Mouse (Mus musculus) neural tube, embryonic 11.5 days (tissue): Measurements from ENCODE around the gene Pcyt2. TPM values are rescaled to one million over a fixed set of nuclear protein-coding genes. Genes with fewer than 3 reads are reported as not detected.

Source experiments
- ATAC-seq: fragments of 200-750 bp; cut with Nextera tagmentation; 2 replicates; pipeline ENCODE4 v1.8.0; 2017; ENCODE audit warnings: moderate number of reproducible peaks, mild to moderate bottlenecking, moderate TSS enrichment, moderate library complexity; ENCODE audit not compliant: insufficient read depth, low FRiP score, low TSS enrichment
- DNase-seq: peaks from one replicate; pipeline ENCODE4 v3.0.0-alpha.2; 2015; ENCODE audit warnings: low spot score
- H3K27ac ChIP-seq: fragments of 300-500 bp; sonication (generic); 2 replicates; pipeline ENCODE4 v1.5.1; 2014; ENCODE audit warnings: low read depth, mild to moderate bottlenecking, low read length
- H3K27me3 ChIP-seq: fragments of 300-500 bp; sonication (generic); 2 replicates; pipeline ENCODE4 v1.6.1; 2014; ENCODE audit warnings: mild to moderate bottlenecking, low read length, mixed read lengths; ENCODE audit not compliant: control insufficient read depth, insufficient read depth
- H3K36me3 ChIP-seq: fragments of 300-500 bp; sonication (generic); 2 replicates; pipeline ENCODE4 v1.6.1; 2014; ENCODE audit warnings: mild to moderate bottlenecking, low read length, moderate library complexity, mixed read lengths; ENCODE audit not compliant: control insufficient read depth, insufficient read depth
- H3K4me1 ChIP-seq: fragments of 300-500 bp; sonication (generic); 2 replicates; pipeline ENCODE4 v1.6.1; 2014; ENCODE audit warnings: low read length, mixed read lengths; ENCODE audit not compliant: control insufficient read depth, insufficient read depth
- H3K4me2 ChIP-seq: fragments of 300-500 bp; sonication (generic); 2 replicates; pipeline ENCODE4 v1.6.1; 2014; ENCODE audit warnings: low read depth, mild to moderate bottlenecking, moderate library complexity
- H3K4me3 ChIP-seq: fragments of 300-500 bp; sonication (generic); 2 replicates; pipeline ENCODE4 v1.5.1; 2014; ENCODE audit warnings: low read depth, low read length
- H3K9ac ChIP-seq: fragments of 300-500 bp; sonication (generic); 2 replicates; pipeline ENCODE4 v1.6.1; 2014; ENCODE audit warnings: mild to moderate bottlenecking, low read length
- H3K9me3 ChIP-seq: fragments of 300-500 bp; sonication (generic); 2 replicates; pipeline ENCODE4 v1.6.1; 2016; ENCODE audit warnings: low read length; ENCODE audit not compliant: control insufficient read depth
- whole genome bisulfite sequencing: fragments of 180-500 bp; shearing (Covaris S2); extraction: QIAGEN DNeasy Blood & Tissue Kit; methylation state at CpG from one replicate; pipeline ENCODE4 v1.1.7; 2014; 5-methylcytosine and 5-hydroxymethylcytosine counted together
- polyA plus RNA-seq: library from polyadenylated mRNA; unstranded; fragments of >200 nt; fragmentation: Nextera tagmentation; extraction: Ambion mirVana; gene quantifications from 2 replicates; pipeline ENCODE4 v1.2.1, GENCODE M21; 2014

The Pcyt2 gene
- 109 and 118 TPM in 2 replicates for polyA plus RNA-seq

DNA sequence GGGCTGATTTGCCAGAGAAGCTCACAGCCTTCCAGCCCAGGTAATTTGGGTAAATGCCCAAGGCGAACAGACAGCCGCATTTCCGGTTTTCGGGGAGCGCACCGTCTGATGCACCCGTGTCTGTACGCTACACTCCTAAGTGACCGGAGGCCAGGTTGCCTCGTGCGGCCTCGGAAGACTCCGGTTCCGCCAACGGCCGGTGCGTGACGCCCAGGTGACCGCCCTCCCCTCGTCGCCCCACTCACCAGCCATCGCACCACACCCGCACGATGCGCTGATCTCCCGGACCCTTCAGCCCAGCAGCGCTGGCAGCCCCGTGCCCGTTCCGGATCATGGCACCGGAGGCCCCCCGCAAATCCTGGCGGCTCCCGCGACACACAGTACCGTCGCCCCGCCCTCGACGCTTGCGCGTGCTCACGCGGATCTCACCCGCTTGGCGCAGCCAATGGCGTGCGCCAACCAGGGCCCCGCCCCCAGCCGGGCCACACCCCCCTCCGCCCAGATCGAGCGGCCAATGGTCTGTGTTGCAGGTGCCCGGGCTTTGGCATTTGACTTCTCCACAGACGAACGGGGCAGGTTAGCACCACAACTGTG lies at the start of gene Pcyt2:
Gene Pcyt2, minus strand, starts transcription at position 418 of the 594 bp plus-strand sequence.
- Histone ChIP-seq H3K36me3 (peaks cover 12% of the 10 kb centered on the region), H3K27ac (peak within 1 kb of the TSS; percentile 60; the same call in 1 of the 2 replicates), H3K9ac (peak within 1 kb of the TSS; percentile 80), H3K4me3 (peak within 1 kb of the TSS; percentile 81), H3K27me3 (no peaks in the 10 kb centered on the region), H3K4me2 (peak within 1 kb of the TSS; percentile 94), H3K4me1 (peaks cover 9% of the 10 kb centered on the region), H3K9me3 (no peaks in the 10 kb centered on the region)
- WGBS, result under 1% methylated on average over 56 of the region's 56 CpGs
- ATAC-seq (peak; percentile 93), DNase-seq (peak; percentile 93)

DNA sequence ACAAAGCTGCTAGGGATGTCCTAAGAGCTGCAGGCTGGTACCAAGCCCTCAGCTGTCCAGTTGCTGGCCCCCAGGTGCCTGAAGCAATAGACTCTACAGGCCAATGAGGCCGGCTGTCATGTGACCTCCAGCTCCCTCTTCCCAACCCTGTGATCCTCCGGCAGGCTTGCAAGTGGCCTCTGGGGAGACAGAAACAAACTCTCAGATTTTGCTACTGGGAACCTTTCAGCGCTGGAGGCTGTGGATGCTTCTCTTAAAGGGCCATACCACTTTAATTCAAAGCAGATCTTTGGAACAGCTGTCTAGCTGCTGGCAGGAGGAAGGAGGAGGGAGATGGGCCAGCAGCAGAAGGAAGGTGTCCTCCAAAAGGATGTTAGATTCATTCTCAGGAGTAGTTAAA lies 48.9 kb upstream of the Pcyt2 start:
- no peaks in the 10 kb centered on the region for H3K36me3 ChIP-seq
- no peak for ATAC-seq
- H3K4me3 ChIP-seq, result no peak overlapping the region
- H3K9ac ChIP-seq, result no peak overlapping the region
- no peak overlapping the region for H3K27ac ChIP-seq
- WGBS, result 3% methylated on average over 3 of the region's 3 CpGs
- H3K9me3 ChIP-seq, result no peaks in the 10 kb centered on the region
- DNase-seq, result no peak
- H3K27me3 ChIP-seq, result peaks cover 9% of the 10 kb centered on the region
- no peaks in the 10 kb centered on the region for H3K4me1 ChIP-seq
- H3K4me2 ChIP-seq, result no peak overlapping the region

DNA sequence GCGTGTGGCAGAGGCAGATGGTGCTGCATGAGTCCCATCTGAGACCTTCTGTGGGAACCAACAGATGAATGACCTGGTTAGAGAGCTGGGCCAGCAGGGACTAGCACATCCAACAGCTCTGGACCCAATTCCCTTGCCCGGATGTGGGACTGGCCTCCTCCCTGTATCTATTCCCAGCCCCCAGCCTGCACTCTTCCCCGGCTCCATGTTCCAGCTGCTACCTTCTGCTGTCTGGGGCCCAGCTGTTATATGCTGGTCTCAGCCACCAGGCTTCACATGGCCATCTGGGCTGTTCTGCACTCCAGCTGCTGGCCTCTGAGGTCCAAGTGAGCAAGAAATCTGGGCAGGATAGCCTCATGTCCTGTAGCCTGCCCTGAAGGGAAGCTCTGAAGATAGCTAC lies 47.7 kb upstream of the Pcyt2 start:
- H3K4me1 ChIP-seq, result peaks cover 8% of the 10 kb centered on the region
- ATAC-seq (no peak), DNase-seq (no peak)
- no peaks in the 10 kb centered on the region for H3K36me3 ChIP-seq
- no peak overlapping the region for H3K9ac ChIP-seq
- H3K9me3 ChIP-seq, result no peaks in the 10 kb centered on the region
- H3K27ac ChIP-seq, result no peak overlapping the region
- H3K4me3 ChIP-seq, result no peak overlapping the region
- WGBS, result 73% methylated on average over 3 of the region's 3 CpGs
- peaks cover 21% of the 10 kb centered on the region for H3K27me3 ChIP-seq
- H3K4me2 ChIP-seq, result no peak overlapping the region

DNA sequence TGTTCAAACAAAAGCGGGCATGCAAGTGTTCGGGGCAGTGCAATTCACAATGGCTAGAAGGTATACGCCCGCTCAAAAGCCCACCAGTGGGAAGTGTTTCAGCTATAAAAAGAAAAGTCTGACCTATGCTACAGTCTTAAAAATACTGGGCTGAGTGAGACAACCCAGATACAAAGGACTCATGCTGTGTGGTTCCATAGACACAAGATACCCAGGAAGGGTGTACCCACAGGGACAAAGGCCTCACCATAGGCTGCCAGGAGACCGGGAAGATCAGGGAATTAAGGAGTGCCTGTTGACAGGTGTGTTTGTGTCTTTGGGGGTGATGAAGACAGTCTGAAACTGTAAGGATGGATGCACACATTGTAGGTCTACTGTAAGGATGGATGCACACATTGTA lies 46.0 kb upstream of the Pcyt2 start:
- H3K4me1 ChIP-seq, result peaks cover 14% of the 10 kb centered on the region
- H3K4me3 ChIP-seq, result no peak overlapping the region
- H3K4me2 ChIP-seq, result no peak overlapping the region
- H3K9ac ChIP-seq, result no peak overlapping the region
- H3K9me3 ChIP-seq, result no peaks in the 10 kb centered on the region
- no peaks in the 10 kb centered on the region for H3K36me3 ChIP-seq
- peaks cover 38% of the 10 kb centered on the region for H3K27me3 ChIP-seq
- DNase-seq (no peak), ATAC-seq (no peak)
- WGBS, result 80% methylated on average over 5 of the region's 5 CpGs
- H3K27ac ChIP-seq, result no peak overlapping the region

DNA sequence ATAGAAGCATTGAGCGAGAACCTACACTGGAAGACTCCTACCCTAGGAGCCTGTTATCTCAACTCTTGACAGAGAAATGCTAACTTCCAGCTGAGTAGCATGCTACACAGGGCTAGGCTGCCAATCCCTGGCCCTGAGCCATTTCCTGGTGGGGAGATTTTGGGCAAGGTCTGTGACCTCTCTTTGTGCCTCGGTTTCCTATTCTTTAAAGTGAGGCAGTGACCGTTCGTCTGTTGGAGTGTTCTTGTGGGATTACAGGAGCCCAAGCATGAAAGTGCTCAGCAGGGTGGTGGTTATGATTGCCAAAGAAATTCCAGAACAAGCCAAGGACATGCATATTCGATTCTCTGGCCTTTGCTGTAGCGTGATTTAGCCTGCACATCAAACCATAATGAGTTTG lies 45.0 kb upstream of the Pcyt2 start:
- DNase-seq (no peak), ATAC-seq (no peak)
- H3K9ac ChIP-seq, result no peak overlapping the region
- 84% methylated on average over 6 of the region's 6 CpGs for WGBS
- peaks cover 14% of the 10 kb centered on the region for H3K4me1 ChIP-seq
- no peak overlapping the region for H3K4me3 ChIP-seq
- no peaks in the 10 kb centered on the region for H3K36me3 ChIP-seq
- H3K4me2 ChIP-seq, result no peak overlapping the region
- H3K27me3 ChIP-seq, result peaks cover 43% of the 10 kb centered on the region
- H3K27ac ChIP-seq, result no peak overlapping the region
- H3K9me3 ChIP-seq, result no peaks in the 10 kb centered on the region

DNA sequence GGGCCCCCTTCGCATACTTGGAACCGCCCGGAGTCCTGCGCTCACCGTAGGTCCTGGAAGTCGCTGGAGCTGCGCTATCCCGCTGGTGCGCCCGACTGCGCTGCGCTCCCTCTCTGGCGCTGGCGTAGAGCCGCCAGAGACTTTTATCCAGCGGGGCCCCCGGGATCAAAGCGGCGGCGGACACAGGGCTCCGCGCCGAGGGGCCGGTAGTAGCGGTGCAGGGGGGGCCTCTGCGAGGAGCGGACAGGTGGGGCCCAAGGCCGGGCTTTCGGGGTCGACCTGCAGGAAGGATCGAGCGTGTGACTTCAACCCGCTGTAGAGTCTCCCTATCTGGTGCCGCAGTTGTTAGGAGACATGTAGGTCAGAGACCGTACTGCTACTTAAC lies 43.3 kb upstream of the Pcyt2 start, which contains the start of gene Notum:
Gene Notum, minus strand, starts transcription at position 100 of the 385 bp plus-strand sequence.
- ATAC-seq (no peak), DNase-seq (no peak)
- no peaks in the 10 kb centered on the region for H3K9me3 ChIP-seq
- WGBS, result under 1% methylated on average over 35 of the region's 35 CpGs
- H3K4me1 ChIP-seq, result peaks cover 14% of the 10 kb centered on the region
- peaks cover 43% of the 10 kb centered on the region for H3K27me3 ChIP-seq
- H3K4me2 ChIP-seq, result peak within 1 kb of the TSS; percentile 59
- no peak within 1 kb of the TSS for H3K27ac ChIP-seq
- H3K36me3 ChIP-seq, result no peaks in the 10 kb centered on the region
- H3K4me3 ChIP-seq, result peak within 1 kb of the TSS; percentile 41
- peak within 1 kb of the TSS; percentile 48 for H3K9ac ChIP-seq

DNA sequence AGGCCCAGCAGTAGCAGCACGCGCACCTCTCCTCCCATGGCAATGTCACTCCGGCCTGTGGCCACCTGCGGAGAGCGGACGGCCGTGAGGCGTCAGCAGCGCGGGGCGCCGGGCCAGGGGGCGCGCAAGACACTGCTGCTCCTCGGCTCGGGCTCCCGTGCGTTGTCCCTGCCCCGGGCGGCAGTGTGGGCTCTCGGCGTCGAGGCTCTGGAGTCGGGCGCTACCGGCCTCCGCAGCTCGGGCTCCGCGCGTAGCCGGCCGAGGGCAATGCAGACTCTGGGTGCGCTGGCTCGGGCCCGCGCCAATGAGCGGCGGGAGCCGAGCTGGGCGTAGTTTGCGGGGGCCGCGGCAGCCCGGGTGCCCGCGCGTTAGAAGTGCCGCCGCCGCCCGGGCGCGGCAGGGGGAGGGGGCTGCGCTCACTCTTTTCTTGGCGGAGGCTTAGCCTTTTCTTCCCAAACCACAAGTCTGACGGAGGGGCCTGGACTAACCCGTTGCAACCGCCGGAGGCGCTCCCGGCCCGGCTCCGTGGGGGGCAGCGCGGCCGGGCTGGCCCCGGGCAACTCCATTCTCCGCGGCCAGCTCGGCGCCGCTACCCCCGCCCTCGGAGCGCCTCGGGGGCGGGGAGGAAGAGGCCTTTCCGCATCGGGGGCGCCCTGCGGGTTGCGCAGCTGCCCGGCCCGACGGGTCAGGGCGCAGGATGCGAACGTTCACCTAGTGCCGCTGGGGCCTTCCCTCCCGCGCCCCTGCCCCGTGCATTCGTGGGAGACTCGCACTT lies 42.8 kb upstream of the Pcyt2 start:
- Histone ChIP-seq H3K4me3 (peak overlapping the region; percentile 41), H3K4me1 (peaks cover 14% of the 10 kb centered on the region), H3K27ac (no peak overlapping the region), H3K27me3 (peaks cover 43% of the 10 kb centered on the region), H3K36me3 (no peaks in the 10 kb centered on the region), H3K9me3 (no peaks in the 10 kb centered on the region), H3K9ac (peak overlapping the region; percentile 48), H3K4me2 (peak overlapping the region; percentile 59)
- peak; percentile 70 for DNase-seq
- under 1% methylated on average over 71 of the region's 95 CpGs for WGBS
- peak; percentile 41; the same call in 1 of the 2 replicates for ATAC-seq

DNA sequence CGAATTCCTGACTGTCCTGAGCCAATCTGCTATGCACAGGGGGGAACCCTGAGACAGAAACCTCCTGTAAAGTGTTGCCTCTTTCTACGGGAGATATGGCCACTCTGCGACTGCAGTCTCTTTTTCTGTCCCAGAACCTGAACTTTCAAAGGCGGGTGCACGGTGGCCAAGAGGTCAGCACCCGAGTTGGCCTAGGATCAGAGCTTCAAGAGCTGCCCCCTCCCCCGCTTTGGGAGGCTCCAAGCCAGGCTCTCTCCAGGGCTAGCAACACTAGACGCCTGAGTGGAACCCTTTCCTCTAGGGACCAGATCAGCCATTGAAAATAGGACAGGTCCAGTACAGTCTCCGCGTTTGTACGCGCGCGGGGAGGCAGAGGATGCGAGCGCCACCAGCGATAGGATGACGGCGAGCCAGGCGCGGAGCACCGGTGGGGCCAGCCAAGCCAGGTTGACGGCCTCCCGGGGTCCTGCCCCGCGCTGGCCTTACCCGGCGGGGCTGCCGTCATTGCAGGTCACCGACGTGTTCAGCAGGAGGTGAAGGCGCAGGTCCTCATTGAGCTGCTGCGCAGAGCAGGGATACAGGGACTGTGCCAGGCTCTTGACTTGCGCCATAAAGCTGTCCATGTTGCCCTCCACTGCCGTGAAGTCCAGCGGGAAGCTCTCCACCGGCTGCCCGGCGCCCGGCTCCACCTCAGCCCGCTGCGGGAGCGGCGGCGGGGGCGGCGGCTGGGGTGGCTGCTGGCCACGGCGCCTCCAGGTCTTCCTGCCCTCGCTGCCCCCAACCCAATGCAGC lies 42.0 kb upstream of the Pcyt2 start:
- Histone ChIP-seq H3K9me3 (no peaks in the 10 kb centered on the region), H3K27me3 (peaks cover 43% of the 10 kb centered on the region), H3K4me3 (peak overlapping the region; percentile 41), H3K4me2 (peak overlapping the region; percentile 59), H3K36me3 (no peaks in the 10 kb centered on the region), H3K27ac (no peak overlapping the region), H3K9ac (no peak overlapping the region), H3K4me1 (peaks cover 14% of the 10 kb centered on the region)
- WGBS, result 1% methylated on average over 50 of the region's 50 CpGs
- DNase-seq, result no peak
- no peak for ATAC-seq
